Mouse (Mus musculus): ENCODE measurements at regions not wholly inside any gene's neighbourhood (a gene's known extent, or its start where the extent isn't known, plus 50 kb on each side); places are given as distances from the start of the nearest gene placed in this dataset.

GRCm38 (mm10) chr5:52016992-52017391 lies 173.3 kb downstream of the Dhx15 start:
- dilution Hi-C loops (cut with MboI; ENCODE audit: extremely low pct_ligation_motif_present, extremely low pct_unique_long_range_greater_than_20kb, low sequenced_read_pairs) (no loop called here), in situ Hi-C loops (cut with MboI; ENCODE audit: low pct_ligation_motif_present, low pct_unique_long_range_greater_than_20kb, low sequenced_read_pairs) (no loop called here)
- H3K4me1 ChIP-seq (ENCODE audit: control insufficient read depth in 1 of 2, insufficient read depth in 2 of 2), result peaks cover 0 to 6% of the 10 kb centered on the region in 2 experiments; a peak in 2 of 4 replicates
- H3K27me3 ChIP-seq (replicated peaks), result no peaks in the 10 kb centered on the region
- no peak for DNase-seq (ENCODE audit: extremely low read depth)
- H3K9ac ChIP-seq (ENCODE audit: insufficient read depth, low read depth), result no peak overlapping the region
- H3K27ac ChIP-seq (ENCODE audit: insufficient read depth, low read depth), result no peak overlapping the region
- no peaks in the 10 kb centered on the region for H3K9me3 ChIP-seq (replicated peaks; ENCODE audit: low read length)
- H3K4me3 ChIP-seq (replicated peaks in 1 of 3; ENCODE audit: low read depth in 2 of 3, low read length in 2 of 3, poor library complexity in 1 of 3), result no peak overlapping the region
- H3K36me3 ChIP-seq (replicated peaks in 1 of 2; ENCODE audit: control insufficient read depth in 1 of 2, insufficient read depth in 1 of 2, low read length in 1 of 2), result no peaks in the 10 kb centered on the region
- TF ChIP-seq TBP (conservative IDR thresholded peaks at IDR 0.05; ENCODE audit: low read depth, low read length) (no peak), E2F4 (IDR thresholded peaks at IDR 0.05; ENCODE audit: insufficient replicate concordance, low read depth, low read length) (no peak), MYC (IDR thresholded peaks at IDR 0.05; ENCODE audit: low read depth, low read length) (no peak), MAZ (IDR thresholded peaks at IDR 0.05; ENCODE audit: low read depth, low read length) (no peak), POLR2A (IDR thresholded peaks at IDR 0.05; ENCODE audit: low read depth, low read length) (no peak), HCFC1 (IDR thresholded peaks at IDR 0.05; ENCODE audit: low read depth, low read length) (no peak), ETS1 (conservative IDR thresholded peaks at IDR 0.05; ENCODE audit: low read depth, low read length) (no peak), USF2 (conservative IDR thresholded peaks at IDR 0.05; ENCODE audit: low read depth, low read length) (no peak), MAFK (IDR thresholded peaks at IDR 0.05; ENCODE audit: insufficient replicate concordance, low read length) (no peak), RCOR1 (conservative IDR thresholded peaks at IDR 0.05; ENCODE audit: low read depth, low read length) (no peak), JUND (conservative IDR thresholded peaks at IDR 0.05; ENCODE audit: low read depth, low read length) (no peak), UBTF (IDR thresholded peaks at IDR 0.05; ENCODE audit: low read depth, low read length) (no peak), SIN3A (IDR thresholded peaks at IDR 0.05; ENCODE audit: low read length) (no peak), CTCF (conservative IDR thresholded peaks at IDR 0.05 in 1 of 2, IDR thresholded peaks at IDR 0.05 in 1 of 2; ENCODE audit: low read depth in 2 of 2, low read length in 2 of 2) (no peak), BHLHE40 (IDR thresholded peaks at IDR 0.05; ENCODE audit: low read depth, low read length) (no peak), SMC3 (IDR thresholded peaks at IDR 0.05; ENCODE audit: low read depth, low read length) (no peak), PAX5 (IDR thresholded peaks at IDR 0.05; ENCODE audit: low read length) (no peak), NRF1 (IDR thresholded peaks at IDR 0.05; ENCODE audit: low read depth, low read length) (no peak)
- H3K79me2 ChIP-seq (replicated peaks; ENCODE audit: control insufficient read depth, extremely low read depth, insufficient read depth, poor library complexity, severe bottlenecking), result no peaks in the 10 kb centered on the region
- no peak overlapping the region for H3K4me2 ChIP-seq (ENCODE audit: insufficient read depth, low read depth, poor library complexity, severe bottlenecking)

- DNase-seq (ENCODE audit: extremely low read depth), result no peak
- H3K4me3 ChIP-seq (replicated peaks in 1 of 3; ENCODE audit: low read depth in 2 of 3, low read length in 2 of 3, poor library complexity in 1 of 3), result no peak overlapping the region
- in situ Hi-C loops (cut with MboI; ENCODE audit: low pct_ligation_motif_present, low pct_unique_long_range_greater_than_20kb, low sequenced_read_pairs), result no loop called here
These were observed 174.5 kb downstream of the Dhx15 start for GRCm38 (mm10) chr5:52015786-52016185.

More at GRCm38 (mm10) chr5:52015786-52016185, 174.5 kb downstream of the Dhx15 start:
- no peak overlapping the region for H3K9ac ChIP-seq (ENCODE audit: insufficient read depth, low read depth)
- no peak overlapping the region for H3K27ac ChIP-seq (ENCODE audit: insufficient read depth, low read depth)
- TF ChIP-seq MEF2A (IDR thresholded peaks at IDR 0.05; ENCODE audit: borderline replicate concordance, low read depth, low read length), result no peak
- no peak for TF ChIP-seq NRF1 (IDR thresholded peaks at IDR 0.05; ENCODE audit: low read depth, low read length)
- TF ChIP-seq RCOR1 (conservative IDR thresholded peaks at IDR 0.05; ENCODE audit: low read depth, low read length), result no peak
- no peak for TF ChIP-seq ELF1 (IDR thresholded peaks at IDR 0.05; ENCODE audit: low read depth, low read length)
- TF ChIP-seq JUN (IDR thresholded peaks at IDR 0.05; ENCODE audit: insufficient read depth, low read depth, low read length), result no peak
- TF ChIP-seq USF1 (IDR thresholded peaks at IDR 0.05; ENCODE audit: low read depth, low read length), result no peak
- no peak for TF ChIP-seq ZKSCAN1 (IDR thresholded peaks at IDR 0.05; ENCODE audit: borderline replicate concordance, low read depth, low read length)
- TF ChIP-seq ETS1 (conservative IDR thresholded peaks at IDR 0.05; ENCODE audit: low read depth, low read length), result no peak
- TF ChIP-seq GABPA (IDR thresholded peaks at IDR 0.05; ENCODE audit: insufficient replicate concordance, low read depth, low read length), result no peak
- TF ChIP-seq CTCF (conservative IDR thresholded peaks at IDR 0.05 in 1 of 2, IDR thresholded peaks at IDR 0.05 in 1 of 2; ENCODE audit: low read depth in 2 of 2, low read length in 2 of 2), result no peak
- no peak for TF ChIP-seq PAX5 (IDR thresholded peaks at IDR 0.05; ENCODE audit: low read length)
- no peak for TF ChIP-seq POLR2A (IDR thresholded peaks at IDR 0.05; ENCODE audit: low read depth, low read length)
- no peak for TF ChIP-seq KAT2A (IDR thresholded peaks at IDR 0.05; ENCODE audit: insufficient replicate concordance, low read length)
- TF ChIP-seq JUND (conservative IDR thresholded peaks at IDR 0.05; ENCODE audit: low read depth, low read length), result no peak
- TF ChIP-seq MYC (IDR thresholded peaks at IDR 0.05; ENCODE audit: low read depth, low read length), result no peak
- TF ChIP-seq USF2 (conservative IDR thresholded peaks at IDR 0.05; ENCODE audit: low read depth, low read length), result no peak
- no peak for TF ChIP-seq RAD21 (IDR thresholded peaks at IDR 0.05; ENCODE audit: low read depth, low read length)
- no peak for TF ChIP-seq POLR2AphosphoS2 (IDR thresholded peaks at IDR 0.05; ENCODE audit: low read depth, low read length)
- no peak for TF ChIP-seq UBTF (IDR thresholded peaks at IDR 0.05; ENCODE audit: low read depth, low read length)
- H3K9me3 ChIP-seq (replicated peaks; ENCODE audit: low read length), result no peaks in the 10 kb centered on the region
- peaks cover 0 to 6% of the 10 kb centered on the region in 2 experiments; a peak in 2 of 4 replicates for H3K4me1 ChIP-seq (ENCODE audit: control insufficient read depth in 1 of 2, insufficient read depth in 2 of 2)
- no peaks in the 10 kb centered on the region for H3K79me2 ChIP-seq (replicated peaks; ENCODE audit: control insufficient read depth, extremely low read depth, insufficient read depth, poor library complexity, severe bottlenecking)
- no peaks in the 10 kb centered on the region for H3K27me3 ChIP-seq (replicated peaks)
- dilution Hi-C loops (cut with MboI; ENCODE audit: extremely low pct_ligation_motif_present, extremely low pct_unique_long_range_greater_than_20kb, low sequenced_read_pairs), result no loop called here
- no peaks in the 10 kb centered on the region for H3K36me3 ChIP-seq (replicated peaks in 1 of 2; ENCODE audit: control insufficient read depth in 1 of 2, insufficient read depth in 1 of 2, low read length in 1 of 2)
- no peak overlapping the region for H3K4me2 ChIP-seq (ENCODE audit: insufficient read depth, low read depth, poor library complexity, severe bottlenecking)
